9 mouse cellular contexts compared by ENCODE assay signal in genomic region chr17:14173459-14173858, GRCm38 (mm10). TPM values are rescaled to one million over a fixed set of nuclear protein-coding genes. Genes with fewer than 3 reads are reported as not detected.
A peak's percentile ranks its signal among the peaks of the same experiment; 100 is the strongest.
DNase-seq lines count a peak whose midpoint lies in the region; ATAC-seq and TF ChIP-seq lines count a peak whose summit lies in the region.
"Had no signal": no experiment of that assay in that cellular context is flagged by ENCODE, and none has a peak within 500 bp of the region (broad histone marks: within the 10 kb centered on the region; RNA-seq: fewer than 3 reads in every experiment).

No protein-coding gene starts in this region.

- H3K36me3 ChIP-seq in hindbrain, embryonic 10.5 days: no peaks in the 10 kb centered on the region
- no peaks in the 10 kb centered on the region for H3K36me3 ChIP-seq in hindbrain, embryonic 16.5 days (ENCODE audit: control insufficient read depth, insufficient read depth, low read length)
- H3K36me3 ChIP-seq in heart, postnatal 0 days (replicated peaks; ENCODE audit: control insufficient read depth, insufficient read depth, low read length): no peaks in the 10 kb centered on the region
- H3K36me3 ChIP-seq in liver, embryonic 11.5 days (ENCODE audit: control insufficient read depth, insufficient read depth, low read length): no peaks in the 10 kb centered on the region

- H3K9ac ChIP-seq in hindbrain, embryonic 16.5 days (ENCODE audit: low read depth, low read length): no peak overlapping the region
- H3K9ac ChIP-seq in heart, postnatal 0 days (replicated peaks; ENCODE audit: low read depth, low read length): no peak overlapping the region
- no peak overlapping the region for H3K9ac ChIP-seq in liver, embryonic 11.5 days (ENCODE audit: low read depth, low read length)

- no peak for TF ChIP-seq EP300 in heart, postnatal 0 days (IDR thresholded peaks at IDR 0.05; ENCODE audit: low read depth)

- H3K27ac ChIP-seq in hindbrain, embryonic 10.5 days: peak overlapping the region; percentile 59; the same call in 1 of the 2 replicates
- no peak overlapping the region for H3K27ac ChIP-seq in hindbrain, embryonic 16.5 days (ENCODE audit: low read depth, low read length)
- no peak overlapping the region for H3K27ac ChIP-seq in heart, postnatal 0 days (ENCODE audit: low read depth)
- H3K27ac ChIP-seq in liver, embryonic 11.5 days (ENCODE audit: low read depth, low read length): peak overlapping the region; percentile 57; the same call in 1 of the 2 replicates

- 15% methylated on average over 1 of the region's 1 CpGs for WGBS in hindbrain, embryonic 10.5 days
- WGBS in hindbrain, embryonic 16.5 days: 45% methylated on average over 1 of the region's 1 CpGs
- WGBS in heart, postnatal 0 days: 3% methylated on average over 1 of the region's 1 CpGs
- 7% methylated on average over 1 of the region's 1 CpGs for WGBS in liver, embryonic 11.5 days

- TF ChIP-seq CTCF in heart, postnatal 0 days (IDR thresholded peaks at IDR 0.05; ENCODE audit: low read depth): no peak

- no peaks in the 10 kb centered on the region for H3K9me3 ChIP-seq in hindbrain, embryonic 10.5 days
- H3K9me3 ChIP-seq in hindbrain, embryonic 16.5 days (ENCODE audit: control insufficient read depth, low read length): no peaks in the 10 kb centered on the region
- H3K9me3 ChIP-seq in heart, postnatal 0 days (replicated peaks; ENCODE audit: control insufficient read depth, low read length): no peaks in the 10 kb centered on the region
- H3K9me3 ChIP-seq in liver, embryonic 11.5 days (ENCODE audit: control insufficient read depth, low read length): no peaks in the 10 kb centered on the region

- no peak for DNase-seq in hindbrain, embryonic 10.5 days (ENCODE audit: low spot score)
- peak; percentile 41 for DNase-seq in brain, adult 2 months (ENCODE audit: low read depth, low spot score)
- DNase-seq in heart, postnatal 0 days (ENCODE audit: low spot score): peak; percentile 41
- peak; percentile 46 for DNase-seq in liver, embryonic 11.5 days (ENCODE audit: low spot score)
- DNase-seq in lung, postnatal 14 days: no peak
- no peak for DNase-seq in cerebellum, postnatal 14 days
- DNase-seq in lung, postnatal 36 days: no peak

- no peak overlapping the region for H3K4me2 ChIP-seq in hindbrain, embryonic 16.5 days (ENCODE audit: low read length)
- no peak overlapping the region for H3K4me2 ChIP-seq in heart, postnatal 0 days (ENCODE audit: low read depth, low read length)
- H3K4me2 ChIP-seq in liver, embryonic 11.5 days: peak overlapping the region; percentile 21; the same call in 1 of the 2 replicates

- peaks cover 42% of the 10 kb centered on the region for H3K4me1 ChIP-seq in hindbrain, embryonic 10.5 days (replicated peaks)
- no peaks in the 10 kb centered on the region for H3K4me1 ChIP-seq in hindbrain, embryonic 16.5 days (ENCODE audit: control insufficient read depth, insufficient read depth, low read depth, low read length)
- peaks cover 7% of the 10 kb centered on the region for H3K4me1 ChIP-seq in heart, postnatal 0 days (ENCODE audit: control insufficient read depth, insufficient read depth)
- H3K4me1 ChIP-seq in liver, embryonic 11.5 days (replicated peaks; ENCODE audit: control insufficient read depth, insufficient read depth, low read length): peaks cover 27% of the 10 kb centered on the region

- no peak for ATAC-seq in hindbrain, embryonic 16.5 days
- ATAC-seq in heart, postnatal 0 days (ENCODE audit: insufficient read depth, low read depth): peak; percentile 70; the same call in 1 of the 2 replicates
- ATAC-seq in liver, embryonic 11.5 days (replicated peaks; ENCODE audit: low FRiP score): peak; percentile 86

- no peak overlapping the region for H3K4me3 ChIP-seq in hindbrain, embryonic 10.5 days
- no peak overlapping the region for H3K4me3 ChIP-seq in hindbrain, embryonic 16.5 days (ENCODE audit: low read length)
- H3K4me3 ChIP-seq in heart, postnatal 0 days (ENCODE audit: low read depth, low read length): no peak overlapping the region
- H3K4me3 ChIP-seq in liver, embryonic 11.5 days (ENCODE audit: low read depth, low read length): no peak overlapping the region

- H3K27me3 ChIP-seq in hindbrain, embryonic 10.5 days (ENCODE audit: insufficient read depth, poor library complexity, severe bottlenecking): peaks cover 9% of the 10 kb centered on the region; the same call in 1 of the 2 replicates
- H3K27me3 ChIP-seq in hindbrain, embryonic 16.5 days (replicated peaks; ENCODE audit: control insufficient read depth, insufficient read depth, low read length): no peaks in the 10 kb centered on the region
- H3K27me3 ChIP-seq in heart, postnatal 0 days (ENCODE audit: control insufficient read depth, insufficient read depth, low read length): peaks cover 13% of the 10 kb centered on the region; the same call in 1 of the 2 replicates
- H3K27me3 ChIP-seq in liver, embryonic 11.5 days (replicated peaks; ENCODE audit: control insufficient read depth, insufficient read depth, low read length): no peaks in the 10 kb centered on the region

RNA-seq across cellular contexts. Expression of gene Dact2, which starts 30.6 kb away (rescaled TPM):
- 0.33 and 0.46 TPM in 2 replicates for polyA plus RNA-seq in hindbrain, embryonic 10.5 days (2016; fragmentation: Nextera tagmentation; extraction: Ambion mirVana)
- 3.1 and 3.7 TPM in 2 replicates for polyA plus RNA-seq in hindbrain, embryonic 16.5 days (2015; fragmentation: Nextera tagmentation; extraction: Ambion mirVana)
- total RNA-seq in heart, postnatal 0 days (2014; rRNA removed; ENCODE audit: low replicate concordance): 2.1 and 2.5 TPM in 2 replicates
- 0.20 and 0.55 TPM in 2 replicates for polyA plus RNA-seq in heart, postnatal 0 days (2015; fragmentation: Nextera tagmentation; extraction: Ambion mirVana)
- polyA plus RNA-seq in liver, embryonic 11.5 days (2014; fragmentation: Nextera tagmentation; extraction: Ambion mirVana): 2.3 and 3.0 TPM in 2 replicates
- total RNA-seq: megakaryocyte progenitor cell, adult 5-6 weeks had no signal

Comparison
In these comparisons a context has a peak if more than half of its experiments do, and no peak if none do; other contexts are left out.
1. H3K27ac ChIP-seq: peak in hindbrain, embryonic 10.5 days (single experiment) and liver, embryonic 11.5 days (single experiment); none in hindbrain, embryonic 16.5 days (single experiment) and heart, postnatal 0 days (single experiment).
2. DNase-seq: peak in brain, adult 2 months (single experiment), heart, postnatal 0 days (single experiment) and liver, embryonic 11.5 days (single experiment); none in hindbrain, embryonic 10.5 days (single experiment), lung, postnatal 14 days (single experiment), cerebellum, postnatal 14 days (0 of 2) and lung, postnatal 36 days (single experiment).